Mouse (Mus musculus) olfactory bulb, adult 2 months (tissue): ENCODE results near the gene Adcy6. TPM values are rescaled to one million over a fixed set of nuclear protein-coding genes. Genes with fewer than 3 reads are reported as not detected.

Experiments used
- H3K27ac ChIP-seq: fragments of 200-500 bp; 2 replicates; pipeline ENCODE4 v1.5.1; 2012; ENCODE audit warnings: low read depth, low read length; ENCODE audit not compliant: insufficient read depth
- H3K4me1 ChIP-seq: fragments of 200-500 bp; 2 replicates; pipeline ENCODE4 v1.6.1; 2012; ENCODE audit warnings: low read length; ENCODE audit not compliant: control insufficient read depth, insufficient read depth
- H3K4me3 ChIP-seq: fragments of 200-500 bp; 2 replicates; pipeline ENCODE4 v1.5.1; 2012; ENCODE audit warnings: mild to moderate bottlenecking, low read depth, low read length, moderate library complexity; ENCODE audit not compliant: insufficient read depth
- CTCF ChIP-seq: fragments of 200-500 bp; IDR thresholded peaks from 2 replicates; pipeline ENCODE4 v1.5.1; 2012; ENCODE audit warnings: low read depth, mild to moderate bottlenecking, low read length, moderate library complexity; ENCODE audit not compliant: insufficient read depth
- POLR2A ChIP-seq: fragments of 200-500 bp; IDR thresholded peaks from 2 replicates; pipeline ENCODE4 v1.6.1; 2012; ENCODE audit warnings: mild to moderate bottlenecking, low read depth, low read length, moderate library complexity; ENCODE audit not compliant: insufficient read depth
- WGBS: fragments of 180-500 bp; shearing (Covaris S2); methylation state at CpG from one replicate; pipeline ENCODE4 v1.1.7; 2018; 5-methylcytosine and 5-hydroxymethylcytosine counted together
- polyA plus RNA-seq: library from polyadenylated mRNA; stranded (reverse); fragments of >200 nt; gene quantifications from 2 replicates; pipeline ENCODE4 v1.2.4, GENCODE M21; 2012; ENCODE audit warnings: low replicate concordance; ENCODE audit not compliant: missing spikeins, insufficient read depth, insufficient read length

Gene Adcy6
- polyA plus RNA-seq, 1 experiment: not detected

GRCm38 (mm10) chr15:98555881-98556280, 54.0 kb downstream of the Adcy6 start:
- no peak for TF ChIP-seq POLR2A
- no peak for TF ChIP-seq CTCF
- Histone ChIP-seq H3K4me3 (no peak overlapping the region), H3K27ac (no peak overlapping the region), H3K4me1 (no peaks in the 10 kb centered on the region)
- 70% methylated on average over 4 of the region's 4 CpGs for WGBS

GRCm38 (mm10) chr15:98552758-98553157, 57.1 kb downstream of the Adcy6 start:
- no peak overlapping the region for H3K4me3 ChIP-seq
- no peaks in the 10 kb centered on the region for H3K4me1 ChIP-seq
- no peak overlapping the region for H3K27ac ChIP-seq
- WGBS: 83% methylated on average over 2 of the region's 2 CpGs
- TF ChIP-seq CTCF: no peak
- TF ChIP-seq POLR2A: no peak

- Histone ChIP-seq H3K4me3 (no peak overlapping the region), H3K27ac (no peak overlapping the region), H3K4me1 (no peaks in the 10 kb centered on the region)
- TF ChIP-seq POLR2A: no peak
- TF ChIP-seq CTCF: no peak
- WGBS: 92% methylated on average over 5 of the region's 5 CpGs
Measured at GRCm38 (mm10) chr15:98546843-98547242, 63.0 kb downstream of the Adcy6 start.

GRCm38 (mm10) chr15:98545151-98545550, 64.7 kb downstream of the Adcy6 start:
- Histone ChIP-seq H3K4me1 (no peaks in the 10 kb centered on the region), H3K27ac (no peak overlapping the region), H3K4me3 (no peak overlapping the region)
- TF ChIP-seq POLR2A (no peak), CTCF (no peak)
- WGBS: 89% methylated on average over 3 of the region's 3 CpGs

- 59% methylated on average over 4 of the region's 4 CpGs for WGBS
- no peak overlapping the region for H3K27ac ChIP-seq
- TF ChIP-seq CTCF: no peak
- no peak for TF ChIP-seq POLR2A
Measured at GRCm38 (mm10) chr15:98543341-98543740, 66.5 kb downstream of the Adcy6 start.

GRCm38 (mm10) chr15:98541064-98541463, 68.8 kb downstream of the Adcy6 start:
- TF ChIP-seq CTCF (no peak), POLR2A (no peak)
- Histone ChIP-seq H3K4me3 (no peak overlapping the region), H3K27ac (no peak overlapping the region), H3K4me1 (no peaks in the 10 kb centered on the region)
- 76% methylated on average over 6 of the region's 6 CpGs for WGBS

More at GRCm38 (mm10) chr15:98543341-98543740, 66.5 kb downstream of the Adcy6 start:
- Histone ChIP-seq H3K4me3 (no peak overlapping the region), H3K4me1 (no peaks in the 10 kb centered on the region)

Other genes with a start within 250 kb of the Adcy6 start
- not detected in 2 replicates for gene Olfr283, start 229.1 kb downstream of the Adcy6 start, polyA plus RNA-seq
- not detected in 2 replicates for gene Olfr282, start 178.9 kb downstream of the Adcy6 start, polyA plus RNA-seq
- not detected in 2 replicates for gene Olfr281, start 157.5 kb downstream of the Adcy6 start, polyA plus RNA-seq
- gene OR5BS1P, start 140.2 kb downstream of the Adcy6 start, polyA plus RNA-seq: not detected in 2 replicates
- gene Lalba, start 127.4 kb downstream of the Adcy6 start, polyA plus RNA-seq: not detected in 2 replicates
- 143 TPM in 1 of 2 replicates, not detected in the other for gene Olfr279, start 117.7 kb downstream of the Adcy6 start, polyA plus RNA-seq
- not detected in 2 replicates for gene Kansl2, start 75.8 kb downstream of the Adcy6 start, polyA plus RNA-seq
- gene Ccnt1, start 39.2 kb downstream of the Adcy6 start, polyA plus RNA-seq: 109 TPM in 1 of 2 replicates, not detected in the other
- not detected in 2 replicates for gene 4930415O20Rik, start 39.1 kb downstream of the Adcy6 start, polyA plus RNA-seq
- not detected in 2 replicates for gene Cacnb3, start 20.8 kb upstream of the Adcy6 start, polyA plus RNA-seq
- not detected in 2 replicates for gene Ddx23, start 52.8 kb upstream of the Adcy6 start, polyA plus RNA-seq
- gene Rnd1, start 67.4 kb upstream of the Adcy6 start, polyA plus RNA-seq: not detected in 2 replicates
- gene Ccdc65, start 98.1 kb upstream of the Adcy6 start, polyA plus RNA-seq: not detected in 2 replicates
- gene Fkbp11, start 118.1 kb upstream of the Adcy6 start, polyA plus RNA-seq: not detected in 2 replicates
- gene Arf3, start 153.1 kb upstream of the Adcy6 start, polyA plus RNA-seq: 167 TPM in 1 of 2 replicates, not detected in the other
- gene Wnt10b, start 168.1 kb upstream of the Adcy6 start, polyA plus RNA-seq: not detected in 2 replicates
- gene Wnt1, start 179.8 kb upstream of the Adcy6 start, polyA plus RNA-seq: not detected in 2 replicates
- gene Ddn, start 199.4 kb upstream of the Adcy6 start, polyA plus RNA-seq: 108 TPM in 1 of 2 replicates, not detected in the other
- not detected in 2 replicates for gene Prkag1, start 221.4 kb upstream of the Adcy6 start, polyA plus RNA-seq